In the genomic region with DNA sequence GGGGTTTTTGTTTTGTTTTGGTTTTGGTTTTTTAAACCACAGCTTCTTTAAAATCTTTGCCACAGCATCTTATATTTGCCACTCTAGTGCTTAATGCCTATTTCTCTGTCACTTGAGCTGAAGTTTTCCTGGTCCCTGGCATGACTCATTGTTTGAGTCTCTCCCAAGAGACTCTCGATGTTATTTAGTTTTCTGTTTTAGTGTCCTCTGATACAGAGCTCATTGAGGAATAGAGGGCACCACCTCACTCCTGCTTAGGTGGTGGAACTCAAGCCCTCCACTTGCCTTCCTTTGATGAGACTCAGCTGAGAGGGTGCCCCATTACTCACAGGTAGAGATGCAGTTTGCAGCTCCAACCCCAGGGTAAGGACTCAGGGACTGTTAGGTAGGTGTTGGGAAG, we compare ENCODE assay signal across 22 mouse cellular contexts.
"Had no signal": no experiment of that assay in that cellular context is flagged by ENCODE, and none has a peak within 500 bp of the region (broad histone marks: within the 10 kb centered on the region; RNA-seq: fewer than 3 reads in every experiment).

No protein-coding gene starts in this region.

- ATAC-seq: intestine, embryonic 16.5 days; liver, embryonic 12.5 days; midbrain, embryonic 13.5 days; midbrain, embryonic 16.5 days had no signal

- H3K27ac ChIP-seq: layer of hippocampus, adult 2 months; limb, embryonic 10.5 days; limb, embryonic 13.5 days; liver, embryonic 12.5 days; liver, embryonic 15.5 days; midbrain, embryonic 10.5 days; midbrain, embryonic 13.5 days; stomach, postnatal 0 days had no signal

- H3K4me3 ChIP-seq: layer of hippocampus, adult 2 months; limb, embryonic 10.5 days; limb, embryonic 13.5 days; liver, embryonic 12.5 days; liver, embryonic 15.5 days; megakaryocyte, embryonic 14.5 days; midbrain, embryonic 10.5 days; midbrain, embryonic 13.5 days had no signal

- H3K9me3 ChIP-seq: limb, embryonic 10.5 days; limb, embryonic 13.5 days; liver, embryonic 12.5 days; liver, embryonic 15.5 days; midbrain, embryonic 10.5 days; midbrain, embryonic 13.5 days had no signal

- H3K27me3 ChIP-seq: limb, embryonic 13.5 days; liver, embryonic 12.5 days; liver, embryonic 15.5 days; megakaryocyte, embryonic 14.5 days; midbrain, embryonic 13.5 days had no signal

- H3K36me3 ChIP-seq: limb, embryonic 10.5 days; limb, embryonic 13.5 days; liver, embryonic 12.5 days; liver, embryonic 15.5 days; midbrain, embryonic 10.5 days; midbrain, embryonic 13.5 days had no signal

- H3K4me1 ChIP-seq: limb, embryonic 10.5 days; liver, embryonic 12.5 days; liver, embryonic 15.5 days; midbrain, embryonic 10.5 days; midbrain, embryonic 13.5 days had no signal

- DNase-seq: kidney, adult 18-20 months; kidney, adult 9 months; kidney, postnatal 14 days; layer of hippocampus, adult 9-11 months; liver; lung, postnatal 14 days; right cerebral cortex, adult 18-20 months; right cerebral cortex, postnatal 14 days; right cerebral cortex, postnatal 4 days; thymus, adult 2 months; thymus, postnatal 25 days had no signal

- H3K9ac ChIP-seq: limb, embryonic 13.5 days; liver, embryonic 12.5 days; liver, embryonic 15.5 days; midbrain, embryonic 13.5 days had no signal

- H3K4me2 ChIP-seq: limb, embryonic 13.5 days; liver, embryonic 12.5 days; liver, embryonic 15.5 days; midbrain, embryonic 13.5 days had no signal
